ENCODE assay signal across 16 mouse cellular contexts in the genomic region with DNA sequence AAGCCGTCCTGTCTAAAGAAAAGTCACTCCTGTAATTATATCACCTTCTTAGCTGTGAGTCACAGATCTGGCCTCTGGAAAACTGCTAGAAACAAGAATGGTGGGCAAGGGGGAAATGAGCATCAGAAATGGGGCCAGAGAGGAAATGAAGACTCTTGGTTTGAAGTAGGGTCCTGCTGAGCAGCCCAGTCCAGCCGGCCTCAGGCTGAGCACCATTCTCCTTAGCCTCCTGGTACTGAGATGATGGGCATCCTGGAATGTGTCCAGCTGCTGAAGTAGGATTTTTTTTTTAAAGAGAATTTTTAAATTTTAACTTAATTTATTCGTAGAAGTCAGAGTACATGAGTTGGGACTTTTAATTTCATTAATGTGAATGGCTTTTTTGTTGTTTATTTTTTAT.
DNase-seq lines count a peak whose midpoint lies in the region; ATAC-seq lines count a peak whose summit lies in the region.
"Had no signal": no experiment of that assay in that cellular context is flagged by ENCODE, and none has a peak within 500 bp of the region (broad histone marks: within the 10 kb centered on the region; RNA-seq: fewer than 3 reads in every experiment).

No protein-coding gene starts in this region.

- H3K9ac ChIP-seq in embryonic facial prominence, embryonic 13.5 days = no peak overlapping the region
- H3K9ac ChIP-seq: heart, embryonic 15.5 days; stomach, embryonic 15.5 days had no signal

- H3K4me2 ChIP-seq in embryonic facial prominence, embryonic 13.5 days = no peak overlapping the region
- H3K4me2 ChIP-seq: heart, embryonic 15.5 days; liver, embryonic 11.5 days; stomach, embryonic 15.5 days had no signal

- ATAC-seq in embryonic facial prominence, embryonic 13.5 days (ENCODE audit: insufficient number of reproducible peaks, insufficient read depth, low FRiP score, low TSS enrichment, low read depth) = no peak
- ATAC-seq: hindbrain, embryonic 16.5 days had no signal

- no peaks in the 10 kb centered on the region for H3K9me3 ChIP-seq in embryonic facial prominence, embryonic 13.5 days
- H3K9me3 ChIP-seq: heart, embryonic 15.5 days; stomach, embryonic 15.5 days had no signal

- H3K4me1 ChIP-seq in embryonic facial prominence, embryonic 13.5 days = peaks cover 4% of the 10 kb centered on the region; the same call in 1 of the 2 replicates

- WGBS in embryonic facial prominence, embryonic 13.5 days = 35% methylated on average over 3 of the region's 3 CpGs

- peak; percentile 45 for DNase-seq in left cerebral cortex, postnatal 4 days
- no peak for DNase-seq in left cerebral cortex, postnatal 10 days (ENCODE audit: extremely low spot score in 1 of 2, low spot score in 2 of 2)
- DNase-seq in MN1 (ENCODE audit: low spot score) = peak; percentile 67
- peak; percentile 50 for DNase-seq in kidney, postnatal 10 days
- no peak for DNase-seq in layer of hippocampus, adult 18-20 months (ENCODE audit: low spot score in 2 of 2)
- DNase-seq in cerebellum, postnatal 36 days = no peak
- DNase-seq: adrenal gland, postnatal 25 days; gastrocnemius, postnatal 25 days; lung, postnatal 4 days; right cerebral cortex, postnatal 14 days; thymus, postnatal 36 days had no signal

- H3K36me3 ChIP-seq in embryonic facial prominence, embryonic 13.5 days = peaks cover 10% of the 10 kb centered on the region
- H3K36me3 ChIP-seq: stomach, embryonic 15.5 days had no signal

- no peaks in the 10 kb centered on the region for H3K27me3 ChIP-seq in embryonic facial prominence, embryonic 13.5 days
- H3K27me3 ChIP-seq: heart, embryonic 15.5 days; stomach, embryonic 15.5 days had no signal

- intact Hi-C loops in left cerebral cortex, postnatal 4 days (cut with DNase I) = no loop called here
- intact Hi-C loops in left cerebral cortex, postnatal 10 days (cut with DNase I) = no loop called here

- 0 out of 2 replicates have a peak overlapping the region, but pooled peaks have one; percentile 3 for H3K27ac ChIP-seq in embryonic facial prominence, embryonic 13.5 days
- H3K27ac ChIP-seq: heart, embryonic 15.5 days; stomach, embryonic 15.5 days had no signal

- H3K4me3 ChIP-seq in embryonic facial prominence, embryonic 13.5 days = no peak overlapping the region
- H3K4me3 ChIP-seq: heart, embryonic 15.5 days; stomach, embryonic 15.5 days had no signal

Comparison
In these comparisons a context has a peak if more than half of its experiments do, and no peak if none do; other contexts are left out.
1. DNase-seq: peak in left cerebral cortex, postnatal 4 days (single experiment), MN1 (single experiment) and kidney, postnatal 10 days (single experiment); none in left cerebral cortex, postnatal 10 days (0 of 2), layer of hippocampus, adult 18-20 months (0 of 2) and cerebellum, postnatal 36 days (0 of 2).